Mouse (Mus musculus): ENCODE measurements at regions not wholly inside any gene's neighbourhood (a gene's known extent, or its start where the extent isn't known, plus 50 kb on each side); places are given as distances from the start of the nearest gene placed in this dataset.

GRCm38 (mm10) chr3:17795271-17796260, 152.6 kb upstream of the Cypt12 start:
- no peak for DNase-seq (ENCODE audit: low read depth, low spot score)

GRCm38 (mm10) chr3:17796766-17797165, 151.4 kb upstream of the Cypt12 start:
- no peak for DNase-seq (ENCODE audit: low read depth, low spot score)

- peak; percentile 91 for DNase-seq (ENCODE audit: low read depth, low spot score)
These were observed 149.8 kb upstream of the Cypt12 start for GRCm38 (mm10) chr3:17798399-17798798.

- no peak for DNase-seq (ENCODE audit: low read depth, low spot score)
These were observed 149.1 kb upstream of the Cypt12 start for GRCm38 (mm10) chr3:17799120-17799519.

GRCm38 (mm10) chr3:17800810-17801209, 147.4 kb upstream of the Cypt12 start:
- no peak for DNase-seq (ENCODE audit: low read depth, low spot score)

- no peak for DNase-seq (ENCODE audit: low read depth, low spot score)
These were observed 146.7 kb upstream of the Cypt12 start for GRCm38 (mm10) chr3:17801479-17801878.

- no peak for DNase-seq (ENCODE audit: low read depth, low spot score)
These were observed 143.0 kb upstream of the Cypt12 start for GRCm38 (mm10) chr3:17805185-17805584.

GRCm38 (mm10) chr3:17811290-17811689, 136.9 kb upstream of the Cypt12 start:
- no peak for DNase-seq (ENCODE audit: low read depth, low spot score)

- no peak for DNase-seq (ENCODE audit: low read depth, low spot score)
These were observed 124.0 kb upstream of the Cypt12 start for GRCm38 (mm10) chr3:17824201-17824600.

- DNase-seq (ENCODE audit: low read depth, low spot score): no peak
These were observed 123.5 kb upstream of the Cypt12 start for GRCm38 (mm10) chr3:17824662-17825061.

- no peak for DNase-seq (ENCODE audit: low read depth, low spot score)
These were observed 122.8 kb upstream of the Cypt12 start for GRCm38 (mm10) chr3:17825254-17825890.

- DNase-seq (ENCODE audit: low read depth, low spot score): no peak
These were observed 113.5 kb upstream of the Cypt12 start for GRCm38 (mm10) chr3:17834706-17835105.

- no peak for DNase-seq (ENCODE audit: low read depth, low spot score)
These were observed 100.6 kb upstream of the Cypt12 start for GRCm38 (mm10) chr3:17847609-17848008.

- no peak for DNase-seq (ENCODE audit: low read depth, low spot score)
These were observed 100.0 kb upstream of the Cypt12 start for GRCm38 (mm10) chr3:17848181-17848580.

- no peak for DNase-seq (ENCODE audit: low read depth, low spot score)
These were observed 85.8 kb upstream of the Cypt12 start for GRCm38 (mm10) chr3:17862367-17862766.

GRCm38 (mm10) chr3:17865112-17865511, 83.1 kb upstream of the Cypt12 start:
- DNase-seq (ENCODE audit: low read depth, low spot score): no peak

GRCm38 (mm10) chr3:17870895-17871482, 77.2 kb upstream of the Cypt12 start:
- no peak for DNase-seq (ENCODE audit: low read depth, low spot score)

GRCm38 (mm10) chr3:17895869-17896268, 52.3 kb upstream of the Cypt12 start:
- DNase-seq (ENCODE audit: low read depth, low spot score): no peak

GRCm38 (mm10) chr3:17896756-17897155, 51.5 kb upstream of the Cypt12 start:
- no peak for DNase-seq (ENCODE audit: low read depth, low spot score)
